Mouse (Mus musculus) layer of hippocampus, adult 9-10 months (tissue): Measurements from ENCODE around the gene Olfr1440.

Experiments used
- DNase-seq: peaks from one replicate; pipeline ENCODE4 v3.0.0; 2022; ENCODE audit warnings: low spot score

The Olfr1440 gene

GRCm38 (mm10) chr19:12386979-12387378 is at the start of gene Olfr1440:
Olfr1440 (plus strand) TSS chr19:12387279.
- no peak for DNase-seq

- DNase-seq = no peak
These were observed 14.1 kb upstream of the Olfr1440 start for GRCm38 (mm10) chr19:12373004-12373403.

- peak; percentile 61 for DNase-seq
These were observed 12.5 kb upstream of the Olfr1440 start for GRCm38 (mm10) chr19:12374465-12375025.

- DNase-seq = no peak
These were observed 26.7 kb downstream of the Olfr1440 start for GRCm38 (mm10) chr19:12413737-12414136.

- no peak for DNase-seq
These were observed 30.3 kb downstream of the Olfr1440 start, which contains the start of gene Olfr1441 for GRCm38 (mm10) chr19:12417361-12417760. Olfr1441 (plus strand) TSS chr19:12417433.

- no peak for DNase-seq
These were observed 31.2 kb downstream of the Olfr1440 start for GRCm38 (mm10) chr19:12418312-12418711.

- no peak for DNase-seq
These were observed 33.5 kb downstream of the Olfr1440 start for GRCm38 (mm10) chr19:12420555-12420954.

GRCm38 (mm10) chr19:12421680-12422079 is 34.6 kb downstream of the Olfr1440 start:
- DNase-seq = no peak

GRCm38 (mm10) chr19:12427101-12427500 is 40.0 kb downstream of the Olfr1440 start:
- DNase-seq = no peak

- no peak for DNase-seq
These were observed 40.5 kb downstream of the Olfr1440 start, which contains the start of gene Pfpl for GRCm38 (mm10) chr19:12427605-12428004. Pfpl (plus strand) TSS chr19:12427905.

- DNase-seq = no peak
These were observed 46.0 kb downstream of the Olfr1440 start for GRCm38 (mm10) chr19:12433033-12433432.

GRCm38 (mm10) chr19:12435011-12435416 is 47.9 kb downstream of the Olfr1440 start:
- no peak for DNase-seq

- no peak for DNase-seq
These were observed 48.9 kb downstream of the Olfr1440 start for GRCm38 (mm10) chr19:12435750-12436524.

GRCm38 (mm10) chr19:12439581-12439980 is 52.5 kb downstream of the Olfr1440 start:
- DNase-seq = no peak

GRCm38 (mm10) chr19:12440103-12440725 is 53.1 kb downstream of the Olfr1440 start:
- DNase-seq = no peak

GRCm38 (mm10) chr19:12442560-12442959 is 55.5 kb downstream of the Olfr1440 start:
- DNase-seq = no peak

- DNase-seq = no peak
These were observed 57.9 kb downstream of the Olfr1440 start for GRCm38 (mm10) chr19:12445014-12445413.
